Mouse (Mus musculus): ENCODE measurements around the gene Nhsl2. TPM values are rescaled to one million over a fixed set of nuclear protein-coding genes. Genes with fewer than 3 reads are reported as not detected.

Gene Nhsl2
- total RNA-seq, 2 experiments from 2014 or later, result 37.0 to 38.0 TPM

DNA sequence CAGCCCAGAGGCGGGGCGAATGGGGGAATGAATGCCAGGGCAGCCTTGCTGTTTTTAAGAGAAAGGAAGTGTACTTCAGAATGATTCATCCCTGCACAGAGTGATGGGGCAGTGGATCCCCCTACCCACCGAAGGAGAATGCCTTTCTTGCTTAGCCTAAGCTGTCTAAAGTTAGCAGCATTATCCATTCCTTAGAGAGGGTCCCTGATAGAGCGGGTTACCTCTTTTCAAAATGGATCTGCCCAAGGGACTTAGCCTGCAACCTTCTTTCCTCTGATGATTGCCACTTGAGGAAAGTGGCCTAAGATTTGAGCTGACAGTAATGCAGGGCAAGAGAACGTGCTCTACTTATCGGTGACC, 105.3 kb downstream of the Nhsl2 start:
- no peak for DNase-seq (ENCODE audit: extremely low spot score in 1 of 2, low spot score in 2 of 2)
- intact Hi-C loops (cut with DNase I), result loop anchor here (1.0 to 10.0 kb wide), 5 partner anchors 38 to 520 kb away; partner anchors contain the start of gene Pin4
- Histone ChIP-seq H3K4me3 (0 out of 2 replicates have a peak overlapping the region, but pooled peaks have one; percentile 3), H3K27ac (peak overlapping the region; percentile 32; the same call in 1 of the 2 replicates)
- no peak for TF ChIP-seq CTCF (IDR thresholded peaks at IDR 0.05)

DNA sequence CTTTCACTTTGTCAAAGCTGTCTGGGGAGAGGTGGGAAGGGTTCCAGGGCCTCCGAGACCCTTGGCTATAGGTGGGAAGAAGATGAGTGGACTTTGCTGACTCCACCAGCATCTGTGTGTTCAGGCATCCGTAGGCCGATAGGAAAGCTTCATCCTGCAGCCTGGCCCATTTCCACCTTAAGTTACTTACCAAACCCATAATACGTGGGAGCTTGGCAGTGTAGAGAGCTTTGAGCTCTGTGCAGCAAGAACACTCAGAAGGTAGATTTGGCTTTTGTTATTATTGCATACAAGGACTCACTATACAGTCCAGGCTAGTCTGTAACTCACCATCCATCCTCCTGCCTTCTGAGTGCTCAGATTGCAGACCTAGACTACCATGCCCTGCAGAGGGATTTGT, 112.7 kb downstream of the Nhsl2 start:
- intact Hi-C loops (cut with DNase I), result no loop called here
- no peak for DNase-seq (ENCODE audit: extremely low spot score in 1 of 2, low spot score in 2 of 2)

DNA sequence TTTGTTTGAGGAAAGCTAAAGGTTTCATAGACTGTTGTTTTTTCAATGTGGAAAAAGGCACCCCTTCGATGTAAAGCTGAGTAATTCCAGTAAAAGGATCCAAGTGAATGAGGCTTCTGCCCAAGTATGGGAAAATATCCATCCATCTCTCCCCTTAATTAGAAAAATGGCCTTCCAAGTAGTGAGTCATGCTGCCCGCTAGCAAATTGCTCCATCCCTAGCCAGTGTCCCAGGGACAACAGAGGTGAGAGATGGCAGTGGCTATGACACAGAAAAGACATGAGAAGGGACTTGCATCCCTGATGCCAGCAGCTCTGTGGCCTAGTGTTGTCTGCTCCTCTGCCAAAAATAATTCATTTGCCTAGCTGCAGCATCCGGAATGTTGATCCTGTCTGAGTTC, 114.5 kb downstream of the Nhsl2 start:
- no peak for DNase-seq (ENCODE audit: extremely low spot score in 1 of 2, low spot score in 2 of 2)
- H3K4me3 ChIP-seq, result no peak overlapping the region
- no peak overlapping the region for H3K27ac ChIP-seq
- intact Hi-C loops (cut with DNase I), result no loop called here
- TF ChIP-seq CTCF (IDR thresholded peaks at IDR 0.05), result no peak

More for the DNA sequence above, 112.7 kb downstream of the Nhsl2 start:
- TF ChIP-seq CTCF (IDR thresholded peaks at IDR 0.05), result no peak
- no peak overlapping the region for H3K4me3 ChIP-seq
- no peak overlapping the region for H3K27ac ChIP-seq

DNA sequence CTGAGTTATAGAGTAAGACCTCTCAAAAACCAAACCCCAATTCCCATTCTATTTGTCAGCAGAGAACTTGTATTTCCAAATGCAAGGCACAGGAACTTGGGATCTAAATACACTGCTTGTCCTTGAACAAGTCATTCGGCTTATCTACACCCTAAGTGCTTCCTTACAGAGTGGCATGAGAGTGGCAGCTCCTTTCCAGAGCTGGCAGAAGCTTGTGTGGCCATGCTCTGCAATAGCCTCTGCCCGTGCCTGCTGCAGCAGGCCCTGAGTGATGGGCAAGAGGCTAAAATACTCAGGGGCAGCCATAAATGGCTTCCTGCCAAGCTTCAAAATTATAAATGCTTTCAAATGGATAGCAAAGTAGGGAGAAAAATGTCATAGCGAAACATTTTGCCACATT, 123.8 kb downstream of the Nhsl2 start:
- Histone ChIP-seq H3K4me3 (no peak overlapping the region), H3K27ac (no peak overlapping the region)
- DNase-seq (ENCODE audit: extremely low spot score in 1 of 2, low spot score in 2 of 2), result no peak
- intact Hi-C loops (cut with DNase I), result no loop called here
- no peak for TF ChIP-seq CTCF (IDR thresholded peaks at IDR 0.05)

DNA sequence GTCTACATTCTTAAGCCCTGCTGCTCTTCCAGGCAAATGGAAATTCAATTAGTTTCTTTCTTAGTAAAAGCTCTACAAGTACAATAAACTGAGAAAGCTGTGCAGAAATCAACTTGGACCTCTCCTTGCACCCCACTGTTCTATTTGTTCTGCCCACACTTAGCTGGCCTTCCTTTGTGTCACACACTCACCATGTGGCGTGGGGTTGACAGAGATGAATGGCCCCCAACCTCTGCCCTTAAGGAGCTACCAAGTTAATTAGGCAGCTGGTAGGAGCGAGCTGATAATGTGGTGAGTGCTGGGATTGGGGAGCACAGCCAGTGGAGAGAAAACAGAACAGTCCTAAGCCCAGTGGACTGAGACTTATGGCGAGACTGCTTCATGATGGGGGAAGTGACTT, 127.7 kb downstream of the Nhsl2 start:
- DNase-seq (ENCODE audit: extremely low spot score in 1 of 2, low spot score in 2 of 2), result no peak
- no peak for TF ChIP-seq CTCF (IDR thresholded peaks at IDR 0.05)
- intact Hi-C loops (cut with DNase I), result no loop called here

DNA sequence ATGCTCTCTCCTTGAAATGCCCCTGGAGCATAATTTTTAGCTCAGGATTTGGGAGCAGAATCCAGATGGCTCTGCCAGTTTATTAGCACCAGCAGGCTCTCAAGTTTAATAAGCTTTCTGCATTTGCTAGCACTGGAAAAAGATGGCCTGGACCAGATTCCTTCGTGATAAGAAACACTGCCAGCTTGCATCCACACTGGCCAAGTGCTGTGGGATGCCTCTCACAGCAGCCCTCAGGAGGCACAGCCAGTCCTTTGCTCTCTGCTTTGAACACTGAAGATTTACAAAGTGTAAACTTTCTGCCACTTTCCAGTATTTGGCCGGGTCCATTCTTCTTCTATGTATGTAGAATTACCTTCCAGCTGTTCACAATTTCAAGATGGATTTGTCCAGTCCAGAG, 129.7 kb downstream of the Nhsl2 start:
- no peak for DNase-seq (ENCODE audit: extremely low spot score in 1 of 2, low spot score in 2 of 2)
- H3K27ac ChIP-seq, result no peak overlapping the region
- TF ChIP-seq CTCF (IDR thresholded peaks at IDR 0.05), result no peak
- intact Hi-C loops (cut with DNase I), result no loop called here
- no peak overlapping the region for H3K4me3 ChIP-seq

More for the DNA sequence above, 127.7 kb downstream of the Nhsl2 start:
- Histone ChIP-seq H3K27ac (no peak overlapping the region), H3K4me3 (no peak overlapping the region)

DNA sequence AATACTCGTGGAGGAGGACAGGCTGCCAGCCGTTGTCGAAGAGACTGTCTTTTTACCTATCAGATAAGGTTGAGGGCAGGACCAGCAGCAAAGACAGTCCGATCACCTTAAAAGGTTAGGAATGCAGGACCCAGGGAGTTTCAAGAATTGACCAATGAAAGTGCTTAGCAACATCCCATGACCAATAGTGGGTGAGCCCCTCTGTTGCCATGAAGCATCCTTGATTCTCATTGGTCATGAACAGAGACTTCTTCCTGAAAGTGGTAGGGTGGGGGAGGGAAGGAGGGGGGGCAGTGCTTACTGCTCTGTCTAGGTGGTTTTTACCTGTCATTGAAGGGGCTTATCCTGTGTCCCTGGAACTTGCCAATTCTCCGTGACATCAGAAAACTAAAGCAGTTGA, 130.1 kb downstream of the Nhsl2 start:
- DNase-seq (ENCODE audit: extremely low spot score in 1 of 2, low spot score in 2 of 2), result no peak
- Histone ChIP-seq H3K4me3 (no peak overlapping the region), H3K27ac (no peak overlapping the region)
- intact Hi-C loops (cut with DNase I), result no loop called here
- TF ChIP-seq CTCF (IDR thresholded peaks at IDR 0.05), result no peak

DNA sequence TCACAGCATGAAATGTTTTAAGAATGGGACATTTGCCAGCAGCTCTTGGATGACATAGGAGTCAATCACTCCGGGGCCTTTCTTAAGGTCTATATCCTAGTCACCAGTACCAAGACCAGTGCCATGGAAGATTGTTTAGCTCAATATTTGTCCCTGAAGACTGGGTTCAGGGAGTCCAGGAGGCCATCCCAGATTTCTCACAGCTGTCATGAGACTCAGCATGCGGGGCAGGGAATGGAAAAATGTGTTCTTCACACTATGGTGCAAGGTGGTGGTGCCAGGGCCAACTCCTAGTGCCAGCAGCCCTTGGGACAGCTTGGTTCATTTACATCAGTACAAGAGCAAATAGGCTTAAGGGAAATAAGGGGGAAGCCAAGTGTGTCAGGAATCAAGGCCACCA, 131.4 kb downstream of the Nhsl2 start:
- DNase-seq (ENCODE audit: extremely low spot score in 1 of 2, low spot score in 2 of 2), result no peak
- H3K27ac ChIP-seq, result no peak overlapping the region
- H3K4me3 ChIP-seq, result no peak overlapping the region
- intact Hi-C loops (cut with DNase I), result no loop called here
- TF ChIP-seq CTCF (IDR thresholded peaks at IDR 0.05), result no peak

DNA sequence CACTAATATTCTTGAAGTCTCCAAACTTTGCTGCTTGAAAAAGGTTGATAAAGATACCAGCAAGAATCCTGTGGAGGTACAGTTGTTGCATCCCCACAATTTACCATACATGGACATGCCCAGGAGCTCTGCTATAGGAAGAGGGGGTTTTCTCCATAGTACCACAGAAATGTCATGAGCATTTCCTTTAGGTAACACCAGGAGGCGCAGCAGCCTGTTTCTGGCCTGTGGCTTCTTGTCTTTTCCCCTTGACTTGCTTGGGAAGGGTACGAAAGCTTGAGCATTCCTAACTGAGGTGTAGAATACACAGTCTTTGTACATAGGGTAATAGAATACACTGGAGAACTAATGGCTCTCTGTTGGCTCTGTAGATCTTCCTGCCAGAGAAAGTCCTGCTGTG, 132.3 kb downstream of the Nhsl2 start:
- H3K4me3 ChIP-seq, result no peak overlapping the region
- intact Hi-C loops (cut with DNase I), result loop anchor here (1.0 kb wide), 1 partner anchor 85 kb away; no protein-coding TSS in a partner anchor
- TF ChIP-seq CTCF (IDR thresholded peaks at IDR 0.05), result peak; percentile 62
- no peak for DNase-seq (ENCODE audit: extremely low spot score in 1 of 2, low spot score in 2 of 2)
- H3K27ac ChIP-seq, result no peak overlapping the region

DNA sequence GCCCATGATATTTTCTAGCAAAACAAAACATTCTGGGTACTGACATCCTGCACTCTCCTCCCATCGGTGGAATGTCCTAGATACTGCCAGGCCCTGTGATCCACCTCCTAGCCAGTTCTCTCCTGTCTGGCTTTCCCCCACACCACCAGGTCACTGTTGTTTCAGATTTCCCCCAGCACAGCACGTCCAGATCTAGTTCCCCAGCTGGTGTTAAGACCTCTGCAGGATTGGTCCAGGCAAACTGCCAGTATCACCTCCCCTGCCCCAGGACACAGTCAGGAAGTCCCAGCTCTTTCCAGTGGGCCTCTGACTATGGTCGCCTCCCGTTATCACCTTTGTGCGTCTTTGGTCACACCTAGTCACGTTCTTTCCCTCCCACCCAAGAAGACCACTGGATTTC, 134.5 kb downstream of the Nhsl2 start:
- no peak for TF ChIP-seq CTCF (IDR thresholded peaks at IDR 0.05)
- H3K27ac ChIP-seq, result no peak overlapping the region
- no peak overlapping the region for H3K4me3 ChIP-seq
- intact Hi-C loops (cut with DNase I), result no loop called here
- DNase-seq (ENCODE audit: extremely low spot score in 1 of 2, low spot score in 2 of 2), result no peak

DNA sequence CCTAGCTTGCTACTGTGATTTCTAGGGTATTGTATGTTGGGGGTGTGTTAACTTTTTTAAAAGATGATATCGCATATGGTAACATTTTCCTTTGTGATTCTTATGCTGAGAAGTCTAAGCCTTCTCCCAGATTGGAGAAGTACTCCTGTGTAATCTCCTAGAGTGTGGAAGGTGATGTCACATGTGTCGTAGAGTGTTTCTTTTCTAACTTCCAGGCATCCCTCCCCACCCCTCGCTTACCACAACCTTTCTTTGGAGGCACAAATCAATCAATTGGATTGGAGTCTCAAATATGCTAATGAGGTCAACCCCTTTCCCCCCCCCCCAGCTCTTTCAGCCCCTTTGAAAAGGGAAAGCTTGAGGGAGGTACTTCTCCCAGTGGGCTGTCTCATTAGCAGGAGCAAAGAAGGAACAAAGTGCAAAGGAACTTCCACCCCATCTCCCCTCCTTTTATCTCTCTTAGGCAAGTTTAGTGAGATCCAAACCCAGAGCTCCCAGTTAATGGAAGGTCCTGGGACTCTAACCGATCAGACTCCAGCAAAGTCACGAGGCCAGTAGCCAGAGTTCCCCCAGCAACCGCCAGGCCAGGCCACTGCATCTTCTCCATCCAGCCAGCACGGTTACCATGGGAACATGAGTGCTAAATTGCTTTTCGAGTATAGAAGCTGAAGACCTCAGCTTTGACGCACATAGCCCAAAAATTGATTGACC, 137.6 kb downstream of the Nhsl2 start:
- no peak overlapping the region for H3K4me3 ChIP-seq
- no peak overlapping the region for H3K27ac ChIP-seq
- DNase-seq (ENCODE audit: extremely low spot score in 1 of 2, low spot score in 2 of 2), result no peak
- intact Hi-C loops (cut with DNase I), result no loop called here
- TF ChIP-seq CTCF (IDR thresholded peaks at IDR 0.05), result no peak

DNA sequence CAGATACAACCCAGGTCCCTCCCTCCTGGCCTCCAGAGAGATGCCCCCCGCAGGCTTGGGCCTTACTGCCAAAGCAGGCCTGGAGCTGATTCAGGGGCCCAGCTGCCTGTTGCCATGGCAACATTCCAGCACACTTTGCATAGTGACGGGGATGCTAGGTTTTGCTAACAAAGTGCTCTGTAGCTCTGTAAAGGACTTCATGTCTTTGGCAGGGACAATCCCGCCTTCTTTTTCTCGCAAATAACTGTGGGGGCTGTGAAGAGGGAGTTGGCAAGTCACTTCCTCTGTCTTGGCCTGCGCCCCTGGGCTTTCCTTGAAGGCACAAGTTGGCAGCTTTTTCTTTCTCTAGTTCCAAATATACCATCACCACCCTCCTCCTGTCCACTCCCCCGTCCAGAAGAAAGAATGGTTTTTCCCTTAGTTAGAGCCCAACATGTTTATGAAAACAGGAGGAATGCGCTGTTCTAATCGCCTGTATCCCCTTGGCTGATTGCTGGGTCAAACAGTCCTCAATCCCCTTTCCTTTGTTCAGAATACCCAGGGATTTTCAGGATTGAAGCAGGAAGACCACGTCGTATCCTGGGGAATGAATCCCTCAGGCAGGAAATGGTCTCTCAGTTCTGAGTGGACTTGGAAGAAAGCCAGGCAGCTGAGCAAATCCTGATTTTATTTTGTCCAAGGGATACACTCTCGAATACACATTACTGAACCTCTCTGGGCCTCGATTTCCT, 144.8 kb downstream of the Nhsl2 start:
- intact Hi-C loops (cut with DNase I), result loop anchor here (5.0 kb wide), 1 partner anchor 42 kb away; no protein-coding TSS in a partner anchor
- H3K27ac ChIP-seq, result peak overlapping the region; percentile 45

More for the DNA sequence above, 144.8 kb downstream of the Nhsl2 start:
- no peak for TF ChIP-seq CTCF (IDR thresholded peaks at IDR 0.05)
- DNase-seq (ENCODE audit: extremely low spot score in 1 of 2, low spot score in 2 of 2), result peak; percentile 52 to 61
- H3K4me3 ChIP-seq, result no peak overlapping the region
